Mouse (Mus musculus) liver, adult 2 months (tissue): ENCODE data around the gene Dffa. TPM values are rescaled to one million over a fixed set of nuclear protein-coding genes. Genes with fewer than 3 reads are reported as not detected.
"Not testable (repeated sequence)": the region's sequence is repeated elsewhere in the genome, so short reads cannot be mapped to it uniquely, and the experiment has no call there.

Source experiments
- DNase-seq: peaks from one replicate; pipeline ENCODE4 v3.0.0-alpha.2; 2011; ENCODE audit warnings: low read depth, low spot score; ENCODE audit errors: extremely low read depth
- H3K27ac ChIP-seq: fragments of 200-500 bp; replicated peaks from 2 replicates; pipeline ENCODE4 v1.5.1; 2012; ENCODE audit warnings: low read depth, mild to moderate bottlenecking, control low read depth, inconsistent platforms, low read length; ENCODE audit not compliant: insufficient read depth
- H3K27me3 ChIP-seq: fragments of 200-500 bp; 2 replicates; pipeline ENCODE4 v1.6.1; 2012; ENCODE audit warnings: mild to moderate bottlenecking, moderate library complexity, low read length, inconsistent platforms; ENCODE audit not compliant: control insufficient read depth, insufficient read depth
- H3K36me3 ChIP-seq: fragments of 200-500 bp; 2 replicates; pipeline ENCODE4 v1.6.1; 2012; ENCODE audit warnings: low read length, inconsistent platforms; ENCODE audit not compliant: control insufficient read depth, insufficient read depth
- H3K4me1 ChIP-seq: fragments of 200-500 bp; 2 replicates; pipeline ENCODE4 v1.6.1; 2011; ENCODE audit warnings: low read length; ENCODE audit not compliant: control insufficient read depth, insufficient read depth
- H3K4me3 ChIP-seq: fragments of 200-500 bp; 2 replicates; pipeline ENCODE4 v1.5.1; 2011; ENCODE audit warnings: low read depth, mild to moderate bottlenecking, control low read depth, low read length, moderate library complexity; ENCODE audit not compliant: insufficient read depth
- H3K79me2 ChIP-seq: fragments of 200-500 bp; 2 replicates; pipeline ENCODE4 v1.6.1; 2012; ENCODE audit warnings: inconsistent platforms, mild to moderate bottlenecking, low read length, moderate library complexity; ENCODE audit not compliant: control insufficient read depth, insufficient read depth
- H3K9ac ChIP-seq: fragments of 200-500 bp; 2 replicates; pipeline ENCODE4 v1.6.1; 2012; ENCODE audit warnings: low read depth, mild to moderate bottlenecking, control low read depth, inconsistent platforms, low read length
- CTCF ChIP-seq: fragments of 200-500 bp; IDR thresholded peaks from 2 replicates; pipeline ENCODE4 v1.5.1; 2011; ENCODE audit warnings: low read depth, low read length, control low read depth
- POLR2A ChIP-seq: fragments of 200-500 bp; IDR thresholded peaks from 2 replicates; pipeline ENCODE4 v1.6.1; 2011; ENCODE audit warnings: low read length, control low read depth; ENCODE audit not compliant: insufficient read depth; ENCODE audit errors: extremely low read depth
- WGBS: fragments of 180-500 bp; shearing (Covaris S2); methylation state at CpG from one replicate; pipeline ENCODE4 v1.1.7; 2018; 5-methylcytosine and 5-hydroxymethylcytosine counted together
- polyA plus RNA-seq: library from polyadenylated mRNA; depleted of rRNA; stranded (reverse); fragments of >200 nt; gene quantifications from 2 replicates; pipeline ENCODE4 v1.2.3, GENCODE M21; 2012
- total RNA-seq: library from RNA; depleted of rRNA; stranded (reverse); fragments of >200 nt; gene quantifications from 2 replicates; pipeline ENCODE4 v1.2.3, GENCODE M21; 2014

The Dffa gene
- total and polyA plus RNA-seq, 2 experiments, result 11.8 to 14.8 TPM

DNA sequence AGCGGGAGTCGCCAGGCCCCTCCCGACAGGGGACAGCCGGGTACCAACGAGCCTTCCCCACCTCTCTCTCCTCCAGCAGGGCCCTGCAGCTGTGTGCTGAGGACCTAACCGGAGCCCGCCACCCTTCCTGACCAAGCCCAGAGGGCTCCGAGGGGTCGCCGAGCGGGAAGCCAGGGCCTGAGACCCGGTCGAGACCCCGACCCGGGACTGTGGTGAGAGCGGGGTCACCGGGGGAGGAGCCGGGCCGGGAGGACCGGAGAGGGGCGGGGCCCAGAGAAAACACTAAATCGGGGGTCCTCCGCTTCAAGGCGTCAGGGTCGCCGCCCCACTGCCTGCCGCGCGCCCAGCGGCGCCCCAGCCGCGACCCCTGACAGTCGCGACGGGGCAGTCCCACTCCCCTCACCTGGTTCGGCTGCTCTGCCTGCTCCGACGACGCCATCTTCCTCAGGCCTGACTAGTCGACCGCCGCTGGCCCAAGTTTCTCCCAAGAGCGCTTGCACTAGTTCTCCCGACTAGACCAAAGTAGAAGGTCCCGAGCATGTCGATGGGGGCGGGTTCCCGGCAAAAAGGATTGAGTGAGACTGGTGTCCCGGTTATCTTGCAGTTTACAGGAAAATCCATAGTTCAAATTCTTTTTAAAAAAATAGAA, 4.5 kb upstream of the Dffa start, which contains the start of gene Pex14:
TSS of gene Pex14 (minus strand) at position 508 of the 649 bp plus-strand sequence.
- no peaks in the 10 kb centered on the region for H3K36me3 ChIP-seq
- no peaks in the 10 kb centered on the region for H3K27me3 ChIP-seq
- H3K4me3 ChIP-seq, result peak within 1 kb of the TSS; percentile 100
- WGBS, result under 1% methylated on average over 50 of the region's 50 CpGs
- H3K27ac ChIP-seq, result peak within 1 kb of the TSS; percentile 88
- peak; percentile 80 for DNase-seq
- TF ChIP-seq POLR2A, result peak; percentile 62; the same call in 1 of the 2 replicates
- no peak for TF ChIP-seq CTCF
- H3K9ac ChIP-seq, result peak within 1 kb of the TSS; percentile 100
- peaks cover 16% of the 10 kb centered on the region for H3K4me1 ChIP-seq
- H3K79me2 ChIP-seq, result peaks cover 20% of the 10 kb centered on the region

DNA sequence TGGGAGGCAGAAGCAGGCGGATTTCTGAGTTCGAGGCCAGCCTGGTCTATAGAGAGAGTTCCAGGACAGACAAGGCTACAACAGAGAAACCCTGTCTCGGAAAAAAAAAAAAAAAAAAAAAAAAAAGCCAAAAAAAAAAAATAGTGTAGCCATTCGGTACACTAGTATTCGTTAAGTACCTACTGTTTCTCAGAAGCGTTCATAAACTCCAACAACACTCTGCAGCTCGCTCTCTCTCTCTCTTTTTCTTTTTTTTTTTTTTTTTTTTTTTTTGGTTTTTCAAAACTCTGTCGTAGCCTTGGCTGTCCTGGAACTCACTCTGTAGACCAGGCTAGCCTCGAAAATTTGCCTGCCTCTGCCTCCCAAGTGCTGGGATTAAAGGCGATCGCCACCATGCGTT, 3.5 kb upstream of the Dffa start:
- not testable (repeated sequence) for H3K9ac ChIP-seq, DNase-seq, H3K4me3 ChIP-seq, H3K27ac ChIP-seq, H3K36me3 ChIP-seq, H3K27me3 ChIP-seq
- WGBS, result 90% methylated on average over 12 of the region's 12 CpGs
- H3K79me2 ChIP-seq, result peaks cover 18% of the 10 kb centered on the region
- peaks cover 17% of the 10 kb centered on the region for H3K4me1 ChIP-seq

GRCm38 (mm10) chr4:149101456-149101855, 2.5 kb upstream of the Dffa start:
- Histone ChIP-seq H3K4me3 (no peak overlapping the region), H3K4me1 (peaks cover 12% of the 10 kb centered on the region), H3K79me2 (peaks cover 12% of the 10 kb centered on the region), H3K27me3 (no peaks in the 10 kb centered on the region), H3K27ac (no peak overlapping the region), H3K9ac (no peak overlapping the region), H3K36me3 (no peaks in the 10 kb centered on the region)
- 87% methylated on average over 3 of the region's 3 CpGs for WGBS
- TF ChIP-seq CTCF (no peak), POLR2A (no peak)
- no peak for DNase-seq

- not testable (repeated sequence) for H3K27me3 ChIP-seq, H3K79me2 ChIP-seq, H3K4me1 ChIP-seq, H3K27ac ChIP-seq, H3K9ac ChIP-seq, DNase-seq, H3K36me3 ChIP-seq, H3K4me3 ChIP-seq
- 91% methylated on average over 12 of the region's 12 CpGs for WGBS
Measured at GRCm38 (mm10) chr4:149119978-149120562, 16.1 kb downstream of the Dffa start.

GRCm38 (mm10) chr4:149123432-149123831, 19.5 kb downstream of the Dffa start:
- H3K4me3 ChIP-seq, result no peak overlapping the region
- H3K4me1 ChIP-seq, result no peaks in the 10 kb centered on the region
- no peaks in the 10 kb centered on the region; the same call in 1 of the 2 replicates for H3K36me3 ChIP-seq
- no peaks in the 10 kb centered on the region for H3K79me2 ChIP-seq
- H3K27me3 ChIP-seq, result no peaks in the 10 kb centered on the region
- DNase-seq, result no peak
- TF ChIP-seq CTCF (no peak), POLR2A (no peak)
- 86% methylated on average over 5 of the region's 5 CpGs for WGBS
- H3K9ac ChIP-seq, result no peak overlapping the region
- no peak overlapping the region for H3K27ac ChIP-seq

- no peak for DNase-seq
- 78% methylated on average over 11 of the region's 11 CpGs for WGBS
- Histone ChIP-seq H3K79me2 (no peaks in the 10 kb centered on the region), H3K9ac (no peak overlapping the region), H3K4me1 (no peaks in the 10 kb centered on the region), H3K27me3 (no peaks in the 10 kb centered on the region), H3K27ac (no peak overlapping the region), H3K36me3 (no peaks in the 10 kb centered on the region; the same call in 1 of the 2 replicates), H3K4me3 (no peak overlapping the region)
- TF ChIP-seq POLR2A (no peak), CTCF (no peak)
Measured at GRCm38 (mm10) chr4:149125341-149126114, 21.6 kb downstream of the Dffa start.
